Mouse (Mus musculus) liver, embryonic 14.5 days (tissue): Measurements from ENCODE around the gene Snx19. TPM values are rescaled to one million over a fixed set of nuclear protein-coding genes. Genes with fewer than 3 reads are reported as not detected.

Experiments used
- ATAC-seq: fragments of 200-750 bp; cut with Nextera tagmentation; 2 replicates; pipeline ENCODE4 v1.8.0; 2017; ENCODE audit warnings: moderate number of reproducible peaks, mild to moderate bottlenecking, moderate library complexity; ENCODE audit not compliant: insufficient read depth
- DNase-seq, 3 experiments: peaks; one replicate each; pipeline ENCODE4 v3.0.0-alpha.2; 2012 to 2013; ENCODE audit warnings: low read depth in 3 of 3, low spot score in 3 of 3
- H3K27ac ChIP-seq: fragments of 300-500 bp; sonication (generic); 2 replicates; pipeline ENCODE4 v1.5.1; 2014; ENCODE audit warnings: moderate library complexity, mild to moderate bottlenecking, control low read depth, inconsistent platforms
- H3K27me3 ChIP-seq: fragments of 300-500 bp; sonication (generic); 2 replicates; pipeline ENCODE4 v1.6.1; 2014; ENCODE audit warnings: mild to moderate bottlenecking, low read length, moderate library complexity; ENCODE audit not compliant: control insufficient read depth, insufficient read depth
- H3K36me3 ChIP-seq: fragments of 300-500 bp; sonication (generic); replicated peaks from 2 replicates; pipeline ENCODE4 v1.6.1; 2014; ENCODE audit warnings: low read depth; ENCODE audit not compliant: control insufficient read depth, insufficient read depth
- H3K4me1 ChIP-seq, 2 experiments: fragments of 200-500 bp in 1 of 2; fragments of 300-500 bp in 1 of 2; sonication (generic) in 1 of 2; replicated peaks; 2 replicates each; pipeline ENCODE4 v1.6.1; 2012 to 2014; ENCODE audit warnings: antibody characterized with exemption in 1 of 2, inconsistent platforms in 1 of 2, low read length in 1 of 2; ENCODE audit not compliant: control insufficient read depth in 2 of 2, insufficient read depth in 2 of 2
- H3K4me2 ChIP-seq: fragments of 300-500 bp; sonication (generic); 2 replicates; pipeline ENCODE4 v1.6.1; 2014; ENCODE audit warnings: low read depth, mild to moderate bottlenecking, control low read depth, moderate library complexity
- H3K4me3 ChIP-seq, 2 experiments: fragments of 200-500 bp in 1 of 2; fragments of 300-500 bp in 1 of 2; sonication (generic) in 1 of 2; 2 replicates each; pipeline ENCODE4 v1.5.1; 2012 to 2014; ENCODE audit warnings: low read depth in 2 of 2, low read length in 2 of 2, mild to moderate bottlenecking in 2 of 2, control low read depth in 1 of 2, inconsistent platforms in 1 of 2, moderate library complexity in 1 of 2; ENCODE audit not compliant: insufficient read depth in 1 of 2
- H3K9ac ChIP-seq: fragments of 300-500 bp; sonication (generic); replicated peaks from 2 replicates; pipeline ENCODE4 v1.6.1; 2014; ENCODE audit warnings: mild to moderate bottlenecking, control low read depth, moderate library complexity
- H3K9me3 ChIP-seq: fragments of 300-500 bp; sonication (generic); 2 replicates; pipeline ENCODE4 v1.6.1; 2016; ENCODE audit warnings: low read length, mixed read lengths; ENCODE audit not compliant: control insufficient read depth
- CTCF ChIP-seq: IDR thresholded peaks from 2 replicates; pipeline ENCODE4 v1.5.1; 2016; ENCODE audit warnings: antibody characterized with exemption, low read depth, control low read depth
- EP300 ChIP-seq: IDR thresholded peaks from 2 replicates; pipeline ENCODE4 v1.6.1; 2016; ENCODE audit warnings: antibody characterized with exemption, low read depth
- WGBS: fragments of 180-500 bp; shearing (Covaris S2); extraction: QIAGEN DNeasy Blood & Tissue Kit; methylation state at CpG from one replicate; pipeline ENCODE4 v1.1.7; 2014; ENCODE audit not compliant: insufficient replicate concordance; 5-methylcytosine and 5-hydroxymethylcytosine counted together
- polyA plus RNA-seq, 2 experiments: library from polyadenylated mRNA; depleted of rRNA in 1 of 2; stranded (reverse) in 1 of 2; unstranded in 1 of 2; fragments of >200 nt; fragmentation: Nextera tagmentation in 1 of 2; extraction: Ambion mirVana in 1 of 2; gene quantifications; 2 replicates each; pipeline versions ENCODE4 v1.2.1 to v1.2.3; 2012 to 2014

Gene Snx19
- polyA plus RNA-seq, 2 experiments, result 3.2 to 4.4 TPM

DNA sequence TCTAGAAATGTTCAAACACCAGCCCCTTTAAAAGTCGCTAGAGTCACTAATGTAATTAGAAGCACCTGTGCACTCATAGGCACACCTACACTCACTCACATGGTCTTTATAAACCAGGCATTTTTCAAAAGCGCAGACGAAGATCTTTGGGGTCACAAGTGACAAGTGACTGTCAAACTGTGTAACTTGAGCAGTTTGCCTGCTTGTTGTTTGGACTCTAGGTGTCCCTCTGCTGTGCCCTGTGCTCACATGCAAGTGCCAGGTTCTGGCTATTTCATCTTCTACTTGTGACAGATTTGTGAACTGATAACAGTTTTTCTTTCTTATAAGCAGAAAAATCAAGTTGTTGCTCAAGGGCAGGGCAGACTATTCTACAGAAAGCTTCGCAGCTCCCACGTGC lies 3.5 kb downstream of the Snx19 start:
- H3K4me3 ChIP-seq, result no peak overlapping the region
- H3K4me2 ChIP-seq, result no peak overlapping the region
- no peaks in the 10 kb centered on the region for H3K9me3 ChIP-seq
- no peak overlapping the region for H3K9ac ChIP-seq
- no peak for DNase-seq
- H3K27me3 ChIP-seq, result no peaks in the 10 kb centered on the region
- no peak for ATAC-seq
- peaks cover 5 to 12% of the 10 kb centered on the region in 2 experiments; a peak in 3 of 4 replicates for H3K4me1 ChIP-seq
- 75% methylated on average over 5 of the region's 5 CpGs for WGBS
- peaks cover 6% of the 10 kb centered on the region for H3K36me3 ChIP-seq
- TF ChIP-seq EP300 (no peak), CTCF (no peak)
- H3K27ac ChIP-seq, result no peak overlapping the region

GRCm38 (mm10) chr9:30431909-30432308 lies 5.0 kb downstream of the Snx19 start:
- no peak overlapping the region for H3K4me2 ChIP-seq
- H3K27ac ChIP-seq, result no peak overlapping the region
- peaks cover 5 to 12% of the 10 kb centered on the region in 2 experiments; a peak in 3 of 4 replicates for H3K4me1 ChIP-seq
- H3K9me3 ChIP-seq, result no peaks in the 10 kb centered on the region
- no peak for TF ChIP-seq CTCF
- no peak for TF ChIP-seq EP300
- no peak overlapping the region for H3K9ac ChIP-seq
- no peak for DNase-seq
- H3K4me3 ChIP-seq, result no peak overlapping the region
- ATAC-seq, result no peak
- H3K27me3 ChIP-seq, result no peaks in the 10 kb centered on the region
- WGBS, result 72% methylated on average over 11 of the region's 11 CpGs
- H3K36me3 ChIP-seq, result peaks cover 6% of the 10 kb centered on the region

- H3K9ac ChIP-seq, result no peak overlapping the region
- no peak overlapping the region for H3K27ac ChIP-seq
- H3K4me2 ChIP-seq, result no peak overlapping the region
- no peak for DNase-seq
- ATAC-seq, result no peak
- H3K4me1 ChIP-seq, result 0 out of 4 replicates have a peak, but pooled peaks cover 0 to under 1% of the 10 kb centered on the region in 2 experiments
- H3K4me3 ChIP-seq, result no peak overlapping the region
- no peaks in the 10 kb centered on the region for H3K9me3 ChIP-seq
- H3K36me3 ChIP-seq, result peaks cover 12% of the 10 kb centered on the region
- WGBS, result 80% methylated on average over 4 of the region's 4 CpGs
- TF ChIP-seq CTCF, result no peak
- no peak for TF ChIP-seq EP300
- H3K27me3 ChIP-seq, result no peaks in the 10 kb centered on the region
Observed at GRCm38 (mm10) chr9:30433914-30434313, 7.0 kb downstream of the Snx19 start.

- no peaks in the 10 kb centered on the region for H3K27me3 ChIP-seq
- WGBS, result 78% methylated on average over 8 of the region's 8 CpGs
- H3K27ac ChIP-seq, result no peak overlapping the region
- H3K9me3 ChIP-seq, result no peaks in the 10 kb centered on the region
- no peak overlapping the region for H3K9ac ChIP-seq
- no peak overlapping the region for H3K4me3 ChIP-seq
- H3K36me3 ChIP-seq, result peaks cover 17% of the 10 kb centered on the region
- H3K4me2 ChIP-seq, result no peak overlapping the region
- no peaks in the 10 kb centered on the region for H3K4me1 ChIP-seq
- DNase-seq (no peak), ATAC-seq (no peak)
- no peak for TF ChIP-seq CTCF
- no peak for TF ChIP-seq EP300
Observed at GRCm38 (mm10) chr9:30435902-30436585, 9.1 kb downstream of the Snx19 start.

GRCm38 (mm10) chr9:30438505-30438904 lies 11.6 kb downstream of the Snx19 start:
- Histone ChIP-seq H3K36me3 (peaks cover 11% of the 10 kb centered on the region), H3K9ac (no peak overlapping the region), H3K27ac (no peak overlapping the region), H3K4me1 (no peaks in the 10 kb centered on the region), H3K4me2 (no peak overlapping the region), H3K9me3 (no peaks in the 10 kb centered on the region), H3K27me3 (no peaks in the 10 kb centered on the region), H3K4me3 (no peak overlapping the region)
- TF ChIP-seq CTCF (peak; percentile 63), EP300 (no peak)
- DNase-seq (no peak), ATAC-seq (no peak)
- 58% methylated on average over 3 of the region's 3 CpGs for WGBS
